Mouse (Mus musculus): ENCODE measurements around the gene Scarf1.

The Scarf1 gene

DNA sequence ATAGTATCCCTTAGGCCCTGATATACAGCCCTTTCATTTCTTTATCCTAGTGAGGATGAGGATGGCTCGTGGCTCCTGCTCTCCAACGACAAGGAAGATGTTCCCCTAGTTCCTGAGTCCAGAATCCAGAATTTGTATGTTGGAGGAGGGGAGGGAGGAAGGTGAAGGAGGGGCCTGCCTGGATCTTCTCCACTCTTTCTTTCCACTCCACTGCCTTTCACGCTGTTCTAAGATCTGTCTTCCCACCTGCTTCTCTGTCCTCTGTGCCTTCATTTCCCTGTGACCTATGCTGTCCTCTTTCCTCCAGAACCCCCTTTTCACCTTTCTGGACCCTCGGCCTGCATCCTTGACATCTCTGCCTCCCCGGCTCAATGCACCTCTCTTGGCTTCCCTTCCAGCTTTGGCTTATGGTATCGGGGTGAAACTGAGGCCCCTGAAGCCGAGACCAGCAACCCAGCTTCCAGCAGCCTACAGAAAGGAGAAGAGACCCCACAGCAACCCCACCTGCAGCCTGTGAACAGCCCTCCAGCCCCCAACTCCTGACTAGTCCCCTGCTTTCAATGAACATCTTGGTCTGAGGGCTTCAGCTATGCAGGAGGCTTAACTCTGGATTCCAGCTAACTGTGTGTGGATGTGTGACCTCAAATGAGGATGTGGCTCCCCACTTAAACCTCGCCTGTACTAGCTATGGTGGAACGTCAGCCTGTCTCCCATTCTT is 880 bp upstream of the Scarf1 start:
- DNase-seq (ENCODE audit: low spot score) = no peak

- no peak for DNase-seq (ENCODE audit: low spot score)
Measured at GRCm38 (mm10) chr11:75515186-75515585, 1.8 kb downstream of the Scarf1 start.

GRCm38 (mm10) chr11:75519834-75520633 is 6.7 kb downstream of the Scarf1 start:
- DNase-seq (ENCODE audit: low spot score) = peak; percentile 21

DNA sequence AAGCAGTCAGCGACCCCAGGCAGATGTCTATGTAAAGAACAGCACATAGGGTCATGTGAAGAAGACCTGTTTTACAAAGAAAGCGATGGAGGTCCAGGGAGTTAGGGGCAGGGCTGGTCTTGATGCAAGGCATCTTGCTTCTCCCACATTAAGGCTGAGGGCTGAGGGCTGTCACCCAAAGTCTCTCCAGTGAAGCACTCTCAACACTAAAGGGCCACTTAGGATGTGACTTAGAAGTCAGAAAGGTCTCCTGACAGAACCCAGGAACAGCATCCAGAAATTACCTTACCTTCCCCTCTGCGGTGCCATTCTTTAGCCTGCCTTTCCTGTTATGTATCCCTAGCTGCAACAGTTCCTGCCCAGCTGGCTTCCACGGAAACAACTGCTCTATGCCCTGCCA is 8.3 kb downstream of the Scarf1 start:
- no peak for DNase-seq (ENCODE audit: low spot score)

DNA sequence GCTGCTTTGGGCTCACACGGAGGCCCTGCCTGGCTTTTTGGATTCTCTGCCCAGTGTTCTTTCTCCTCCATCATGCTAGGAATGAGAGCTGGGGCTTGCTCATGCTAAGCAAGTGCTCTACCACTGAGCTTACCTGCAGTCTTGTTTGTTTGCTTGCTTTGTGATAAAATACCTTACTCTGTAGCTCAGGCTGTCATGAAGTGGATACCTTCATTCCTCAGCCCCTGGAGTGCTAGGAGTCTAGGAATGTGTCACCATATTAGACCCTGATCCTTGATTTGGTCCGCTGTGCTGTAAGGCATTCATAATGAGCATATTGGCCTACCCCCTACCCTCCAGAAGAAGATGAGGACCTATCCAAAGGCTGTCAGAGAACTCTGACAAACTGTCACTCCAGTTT is 9.5 kb downstream of the Scarf1 start:
- DNase-seq (ENCODE audit: low spot score) = no peak

- no peak for DNase-seq (ENCODE audit: low spot score)
Measured at GRCm38 (mm10) chr11:75525531-75526125, 12.3 kb downstream of the Scarf1 start.

DNA sequence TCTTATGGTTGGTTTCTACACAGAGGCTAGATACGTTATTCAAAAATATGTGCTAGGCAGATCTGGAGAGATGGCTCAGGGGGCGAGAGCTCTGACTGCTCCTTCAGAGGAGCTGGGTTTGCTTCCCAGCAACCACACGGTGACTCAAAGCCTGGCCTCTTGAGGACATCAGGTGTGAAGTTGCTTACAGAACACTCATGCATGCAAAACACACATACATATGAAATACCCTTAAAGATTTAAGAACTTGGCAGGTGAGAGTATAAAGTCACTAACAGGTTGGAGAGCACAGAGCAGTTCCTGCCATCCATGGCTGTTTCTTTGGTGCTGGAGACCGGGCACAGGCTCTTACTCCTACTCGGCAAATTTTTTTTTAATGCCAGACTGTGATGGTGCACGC is 13.6 kb downstream of the Scarf1 start:
- DNase-seq (ENCODE audit: low spot score) = no peak

DNA sequence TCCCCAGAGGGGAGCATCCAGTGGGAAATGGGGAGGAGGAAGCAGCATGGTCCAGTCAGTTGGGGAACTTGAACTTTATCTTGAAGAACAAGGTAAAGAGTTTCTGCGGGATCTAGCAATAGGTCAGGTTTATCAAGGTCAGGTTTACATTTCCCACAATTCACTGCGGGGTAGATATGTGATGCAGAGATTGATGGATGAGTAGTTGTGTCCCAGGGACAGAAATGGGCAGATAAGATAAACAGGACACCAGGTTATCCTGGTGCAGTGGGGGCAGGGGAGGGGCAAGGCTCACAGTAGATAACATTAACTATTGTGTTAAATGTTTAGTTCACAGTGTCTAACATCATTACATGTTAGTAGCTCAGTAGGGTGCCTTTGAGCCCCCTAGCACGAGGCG is 16.4 kb downstream of the Scarf1 start:
- DNase-seq (ENCODE audit: low spot score) = no peak

DNA sequence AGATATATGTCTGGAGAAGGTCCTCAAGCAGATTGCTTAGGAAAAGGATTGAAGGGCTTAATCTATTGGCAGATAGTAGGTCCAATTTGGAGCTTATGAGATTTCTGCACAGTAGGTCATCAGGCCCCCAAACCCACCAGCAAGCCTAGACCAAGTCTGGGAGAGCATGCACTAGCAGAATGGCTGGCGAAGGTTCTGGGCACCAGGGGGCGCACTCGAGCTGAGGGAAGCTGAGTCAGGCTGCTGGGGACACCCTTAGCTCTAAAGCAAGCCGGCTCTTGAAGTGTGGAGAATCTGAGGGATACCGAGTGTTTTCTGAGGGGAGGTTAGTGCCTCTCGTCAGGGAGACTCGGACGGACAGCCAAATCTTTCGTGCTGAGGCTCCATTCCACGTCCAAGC is 17.0 kb downstream of the Scarf1 start:
- DNase-seq (ENCODE audit: low spot score) = peak; percentile 97

DNA sequence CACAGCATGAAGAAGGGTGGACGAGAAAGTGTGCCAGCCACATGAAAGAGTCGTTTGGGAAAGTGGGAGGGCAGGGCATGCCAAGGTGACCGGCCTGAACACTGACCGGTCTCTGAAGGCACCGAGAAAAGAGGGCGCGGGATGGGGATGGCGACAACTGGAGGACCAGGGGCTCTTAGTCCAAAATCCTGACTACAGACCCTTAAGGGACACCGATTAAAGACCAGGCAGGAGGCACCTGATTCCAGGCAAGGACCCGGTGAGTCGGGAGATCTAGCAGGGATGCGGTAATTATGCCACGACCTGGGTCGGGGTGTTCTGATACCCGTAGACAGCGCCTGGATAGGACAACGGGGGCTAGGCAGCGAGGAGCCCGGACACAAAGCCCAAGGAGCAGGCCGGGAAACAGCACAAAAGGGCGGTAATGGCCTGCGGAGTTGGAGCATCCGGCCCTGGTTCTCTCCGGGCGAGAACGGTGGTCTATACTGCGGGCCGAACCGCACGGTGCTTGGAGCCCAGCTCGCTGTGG is 17.6 kb downstream of the Scarf1 start:
- DNase-seq (ENCODE audit: low spot score) = peak; percentile 51

- peak; percentile 97 for DNase-seq (ENCODE audit: low spot score)
Measured at GRCm38 (mm10) chr11:75531469-75532242, 18.3 kb downstream of the Scarf1 start, which contains the start of gene Slc43a2. Slc43a2 (plus strand) TSS chr11:75531694.

GRCm38 (mm10) chr11:75532340-75533277 is 19.3 kb downstream of the Scarf1 start:
- DNase-seq (ENCODE audit: low spot score) = peak; percentile 23

DNA sequence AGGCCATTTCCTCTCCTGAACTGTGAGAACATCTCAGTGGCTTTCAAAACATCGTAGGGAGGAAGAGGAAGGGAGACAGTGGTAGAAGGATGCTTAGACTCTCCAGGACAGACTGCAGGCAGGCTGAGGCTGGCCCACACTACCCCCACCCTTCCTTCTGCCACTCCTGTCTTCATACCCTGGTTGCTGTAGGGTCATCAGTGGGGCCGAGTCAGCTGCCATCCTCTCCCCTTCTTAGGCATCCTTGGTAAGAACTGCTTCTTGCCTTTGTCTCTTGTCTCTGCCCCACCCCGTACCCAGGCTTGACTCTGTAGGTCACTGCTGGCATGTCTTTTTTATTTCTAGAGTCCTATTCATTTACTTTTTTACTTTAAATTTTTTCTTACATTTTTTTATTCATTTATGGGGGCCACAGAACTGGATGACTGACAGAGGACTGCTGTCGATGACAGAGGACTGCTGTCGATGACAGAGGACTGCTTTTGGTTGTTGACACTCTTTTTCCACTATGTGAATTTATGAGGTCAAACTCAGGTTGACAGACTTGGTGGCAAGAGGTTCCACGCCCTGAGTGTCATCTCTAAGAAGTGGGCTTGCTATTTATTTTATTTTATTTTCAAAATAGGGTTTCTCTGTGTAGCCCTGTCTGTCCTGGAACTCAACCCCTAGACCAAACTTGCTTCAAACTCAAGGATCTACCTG is 20.1 kb downstream of the Scarf1 start:
- no peak for DNase-seq (ENCODE audit: low spot score)

GRCm38 (mm10) chr11:75534286-75535033 is 21.1 kb downstream of the Scarf1 start:
- DNase-seq (ENCODE audit: low spot score) = no peak

GRCm38 (mm10) chr11:75535106-75535795 is 21.9 kb downstream of the Scarf1 start:
- DNase-seq (ENCODE audit: low spot score) = no peak

GRCm38 (mm10) chr11:75536255-75537024 is 23.1 kb downstream of the Scarf1 start:
- no peak for DNase-seq (ENCODE audit: low spot score)

- no peak for DNase-seq (ENCODE audit: low spot score)
Measured at GRCm38 (mm10) chr11:75537025-75537414, 23.7 kb downstream of the Scarf1 start.

Data from retina, embryonic 14.5 days (tissue).